Mouse (Mus musculus): Measurements from ENCODE around the gene Zfp524. TPM values are rescaled to one million over a fixed set of nuclear protein-coding genes. Genes with fewer than 3 reads are reported as not detected.
"Not testable (repeated sequence)": the region's sequence is repeated elsewhere in the genome, so short reads cannot be mapped to it uniquely, and the experiment has no call there.

Zfp524 gene
- total RNA-seq (2021), result 1 to 10 TPM; 6.7 to 7.0 TPM

DNA sequence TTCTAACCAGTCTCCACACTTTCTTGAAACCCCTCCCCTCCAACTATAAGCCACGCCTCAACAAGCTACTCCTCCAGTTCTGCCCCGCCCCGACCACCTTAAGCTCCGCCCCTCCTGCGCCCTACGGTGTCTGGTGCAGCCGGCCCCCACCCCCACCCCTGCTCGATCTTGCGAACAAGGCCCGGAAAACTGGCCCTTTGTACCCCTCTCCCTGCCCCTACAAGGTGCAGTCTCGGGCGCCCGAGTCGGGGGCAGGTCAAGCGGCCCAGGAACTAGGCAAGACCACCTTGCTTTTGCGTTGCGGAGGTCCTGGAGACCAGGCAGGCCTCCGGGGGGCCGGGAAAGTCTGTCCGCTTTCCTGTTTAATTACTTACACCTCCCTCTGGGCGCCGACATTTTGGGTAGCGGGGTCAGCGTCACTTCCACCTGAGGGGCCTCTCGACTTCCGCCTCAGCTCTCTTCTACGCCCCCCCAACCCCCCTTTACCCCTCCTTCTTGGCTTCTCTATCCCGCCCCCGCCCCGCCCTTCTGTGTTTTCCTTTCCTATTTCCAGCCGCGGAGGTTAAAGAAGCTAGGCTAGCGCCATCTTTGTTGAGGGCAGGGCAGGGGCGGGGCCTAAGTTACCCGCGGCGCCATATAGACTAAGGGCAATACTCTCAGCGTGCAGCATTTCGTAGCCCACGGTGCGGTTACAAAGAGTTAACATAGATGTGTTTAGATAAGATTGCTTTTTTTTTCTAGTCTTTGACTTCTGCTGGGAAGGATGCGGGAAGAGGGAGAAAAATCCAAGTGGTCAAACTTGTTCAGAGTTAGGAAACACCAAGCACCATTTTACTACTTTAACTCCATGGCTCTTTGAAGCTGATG, at the start of gene Zfp524, which contains the start of gene Fiz1:
Gene Zfp524 (plus strand): TSS at position 165 of the 867 bp plus-strand sequence.
Gene Fiz1 (minus strand): TSS at position 447 of the 867 bp plus-strand sequence.
- DNase-seq (ENCODE audit: low spot score in 2 of 2), result peak; percentile 94 to 97
- intact Hi-C loops (cut with DNase I), result loop anchor here (1.0 kb wide), 1 partner anchor 18 kb away; the partner anchor contains the start of gene Zfp579

DNA sequence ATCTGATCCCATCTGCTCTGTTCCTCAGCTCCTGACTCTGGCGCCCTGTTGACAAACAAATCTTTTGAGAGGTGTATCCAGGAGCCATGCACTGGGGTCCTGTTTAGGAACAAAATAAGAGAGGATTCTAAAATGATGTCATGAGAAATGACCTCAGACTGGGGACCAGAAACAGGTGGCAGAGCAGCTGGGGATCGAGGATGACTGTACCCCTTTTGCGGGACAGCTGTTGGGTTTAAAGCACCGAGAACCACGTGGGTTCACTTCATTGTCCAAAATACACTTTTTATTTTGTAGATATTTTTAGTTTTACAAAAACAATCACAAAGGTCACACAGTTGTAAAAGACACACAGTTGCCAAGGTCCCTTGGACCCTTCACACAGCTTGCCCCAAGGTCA, 49.2 kb upstream of the Zfp524 start:
- DNase-seq (ENCODE audit: low spot score in 2 of 2), result no peak
- intact Hi-C loops (cut with DNase I), result no loop called here

DNA sequence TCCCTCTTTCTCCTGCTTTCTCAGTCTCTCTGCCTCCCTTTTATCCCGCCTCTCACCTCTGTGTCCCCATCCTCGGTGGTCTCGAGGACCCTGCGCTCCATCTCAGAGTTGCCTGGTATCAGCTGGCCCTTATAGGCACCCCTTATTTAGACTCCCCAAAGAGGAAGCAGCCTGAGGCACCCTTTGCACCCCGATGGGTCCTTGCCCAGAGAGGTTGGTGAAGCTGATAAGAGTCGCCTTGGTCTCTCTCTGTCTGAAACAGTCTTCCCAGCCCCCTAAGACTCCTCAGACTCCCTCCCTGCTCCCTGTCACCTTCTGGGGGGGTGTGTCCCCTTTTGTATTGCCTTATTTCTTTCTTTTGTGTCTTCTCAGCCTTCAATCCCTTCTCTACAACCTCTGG, 43.1 kb upstream of the Zfp524 start, which contains the start of gene Sbk3:
Gene Sbk3 (minus strand): TSS at position 101 of the 400 bp plus-strand sequence.
- DNase-seq (ENCODE audit: low spot score in 2 of 2), result no peak
- intact Hi-C loops (cut with DNase I), result no loop called here

DNA sequence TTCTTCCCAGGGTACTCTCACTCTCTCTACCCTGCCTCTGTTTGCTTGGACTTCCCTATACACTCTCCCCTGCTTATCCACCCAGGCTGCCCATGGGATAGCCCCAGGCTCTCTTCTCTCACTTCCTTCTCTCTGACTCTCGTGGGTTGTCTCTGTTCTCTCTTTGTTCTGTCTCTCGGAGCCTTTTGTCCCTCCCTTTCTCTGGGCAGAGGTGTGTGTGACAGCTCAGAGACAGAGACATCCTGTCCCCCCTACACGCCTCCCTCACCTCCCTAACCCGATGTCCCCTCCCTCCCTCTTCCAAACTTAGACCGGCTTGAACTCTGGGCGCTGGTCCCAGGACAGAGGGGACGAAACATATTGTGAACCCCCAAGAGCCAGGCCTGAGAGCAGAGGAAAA, 42.5 kb upstream of the Zfp524 start:
- intact Hi-C loops (cut with DNase I), result no loop called here
- DNase-seq (ENCODE audit: low spot score in 2 of 2), result no peak

DNA sequence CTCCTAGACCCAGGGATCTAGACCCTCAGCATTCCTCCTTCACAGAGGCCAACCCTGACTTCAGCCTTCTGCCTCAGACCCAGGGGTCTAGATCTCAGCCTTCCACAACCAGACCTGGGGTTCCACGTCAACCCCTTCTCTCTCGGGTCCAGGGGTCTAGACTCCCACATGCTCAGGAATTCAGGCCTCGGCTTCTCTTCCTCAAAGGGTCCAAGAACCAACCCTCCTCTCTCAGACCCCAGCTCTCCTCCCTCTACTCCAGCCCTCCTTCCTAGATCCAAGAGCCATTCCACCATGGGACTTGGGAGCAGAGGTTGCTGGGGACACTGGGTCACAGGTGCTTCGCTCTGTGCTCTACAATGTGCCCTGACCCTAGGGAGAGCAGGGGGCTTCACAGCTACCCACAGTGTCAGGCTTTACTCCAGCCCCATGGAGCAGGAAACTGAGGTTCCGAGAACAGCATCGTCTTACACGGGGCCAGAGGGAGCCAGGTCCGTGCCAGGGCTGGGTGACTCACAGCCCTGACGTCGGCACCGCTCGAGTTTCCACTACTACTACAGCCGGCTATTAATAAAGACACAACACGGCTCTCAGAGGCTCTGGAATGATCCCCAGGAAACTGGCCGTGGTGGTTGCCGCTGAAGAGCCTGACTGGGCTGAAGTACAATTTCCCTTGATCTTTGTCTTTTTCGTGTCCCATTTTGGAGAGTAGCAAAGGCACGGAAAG, 41.7 kb upstream of the Zfp524 start:
- intact Hi-C loops (cut with DNase I), result no loop called here

DNA sequence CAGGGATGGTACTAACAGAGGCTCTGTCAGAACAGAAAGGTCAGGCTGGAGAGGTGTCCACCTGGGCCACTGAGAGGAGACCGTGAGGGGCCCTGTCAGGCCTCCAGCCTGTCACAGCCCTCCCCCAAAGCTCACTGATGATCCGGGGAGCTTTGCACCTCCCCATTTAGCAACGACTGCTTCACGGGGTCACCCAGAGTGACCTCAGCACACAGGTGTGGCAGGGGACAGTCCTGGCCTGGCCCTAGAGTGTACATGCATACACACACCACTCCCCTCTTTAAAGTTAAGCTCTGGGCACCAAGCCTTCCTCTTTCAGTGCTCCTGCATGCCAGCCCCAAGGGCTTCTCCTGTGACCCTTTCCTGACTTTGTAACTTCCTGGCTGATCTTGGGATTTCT, 38.8 kb upstream of the Zfp524 start:
- DNase-seq (ENCODE audit: low spot score in 2 of 2), result no peak
- intact Hi-C loops (cut with DNase I), result no loop called here

More for the DNA sequence above, 41.7 kb upstream of the Zfp524 start:
- no peak for DNase-seq (ENCODE audit: low spot score in 2 of 2)

DNA sequence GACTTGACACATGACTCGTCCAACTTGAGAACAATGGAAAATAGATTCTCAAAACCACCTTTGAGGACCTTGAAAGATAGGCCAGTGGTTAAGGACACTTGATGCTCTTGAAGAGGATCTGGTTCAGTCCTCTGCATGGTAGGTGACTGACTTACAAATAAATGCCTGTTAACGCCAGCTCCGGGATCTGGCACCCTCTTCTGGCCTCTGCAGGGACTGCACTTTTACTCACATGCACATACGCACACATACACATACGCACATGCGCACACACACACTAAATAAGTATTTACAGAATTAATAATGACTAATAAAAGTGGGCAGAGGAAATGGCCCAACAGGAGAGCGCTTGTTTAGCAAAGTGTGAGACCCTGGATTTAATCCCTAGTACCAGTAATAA, 37.4 kb upstream of the Zfp524 start:
- intact Hi-C loops (cut with DNase I), result no loop called here
- no peak for DNase-seq (ENCODE audit: low spot score in 2 of 2)

DNA sequence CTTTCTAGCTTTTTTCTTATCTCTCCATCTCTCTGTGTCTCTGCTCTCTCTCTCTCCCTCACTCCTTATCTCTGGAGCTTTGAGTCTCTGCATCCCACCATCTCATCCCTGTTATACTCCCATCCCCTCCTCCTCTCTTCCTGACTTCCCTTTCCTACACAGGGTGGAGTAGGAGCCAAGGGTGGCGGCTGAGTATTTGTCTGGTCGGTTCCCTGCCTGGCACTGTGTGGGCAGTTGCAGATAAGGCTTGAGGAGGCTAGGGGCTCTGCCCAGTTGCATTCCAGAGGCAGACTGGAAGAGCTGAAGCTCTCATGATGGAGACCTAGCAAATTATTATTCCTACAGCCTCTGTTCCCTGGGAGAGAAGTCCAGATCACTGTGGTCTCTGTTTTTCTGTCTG, 26.0 kb upstream of the Zfp524 start:
- intact Hi-C loops (cut with DNase I), result no loop called here
- no peak for DNase-seq (ENCODE audit: low spot score in 2 of 2)

DNA sequence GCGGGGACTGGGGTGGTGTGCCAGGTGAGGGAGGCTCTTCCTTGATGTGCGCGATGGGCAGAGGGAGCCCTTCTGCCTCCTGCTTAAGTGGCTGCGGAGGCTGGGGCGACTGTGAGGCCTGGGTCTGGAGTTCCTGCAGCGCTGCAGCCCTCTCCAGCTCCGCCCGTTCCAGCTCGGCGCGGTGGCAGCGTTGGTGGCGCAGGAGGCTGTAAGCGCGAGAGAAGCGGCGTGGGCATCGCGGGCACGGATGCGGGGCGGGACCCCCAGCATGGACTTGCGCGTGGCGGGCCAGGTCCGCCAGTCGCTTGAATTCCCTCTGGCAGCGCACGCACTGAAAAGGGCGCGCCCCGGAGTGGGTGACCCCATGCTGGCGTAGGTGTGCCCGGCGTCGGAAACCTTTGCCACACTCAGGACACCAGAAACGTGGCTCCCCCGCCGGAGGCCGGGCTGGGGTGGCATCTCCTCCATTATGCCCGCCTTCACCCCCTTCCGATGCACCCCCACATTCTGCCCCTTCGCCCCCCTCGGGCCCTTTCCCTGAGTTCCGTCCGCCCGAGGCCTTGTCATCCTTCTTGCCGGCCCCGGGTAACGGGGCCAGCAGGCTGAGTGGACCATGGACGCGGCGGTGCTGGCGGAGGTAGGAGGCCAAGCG, 20.7 kb upstream of the Zfp524 start:
- intact Hi-C loops (cut with DNase I), result no loop called here

DNA sequence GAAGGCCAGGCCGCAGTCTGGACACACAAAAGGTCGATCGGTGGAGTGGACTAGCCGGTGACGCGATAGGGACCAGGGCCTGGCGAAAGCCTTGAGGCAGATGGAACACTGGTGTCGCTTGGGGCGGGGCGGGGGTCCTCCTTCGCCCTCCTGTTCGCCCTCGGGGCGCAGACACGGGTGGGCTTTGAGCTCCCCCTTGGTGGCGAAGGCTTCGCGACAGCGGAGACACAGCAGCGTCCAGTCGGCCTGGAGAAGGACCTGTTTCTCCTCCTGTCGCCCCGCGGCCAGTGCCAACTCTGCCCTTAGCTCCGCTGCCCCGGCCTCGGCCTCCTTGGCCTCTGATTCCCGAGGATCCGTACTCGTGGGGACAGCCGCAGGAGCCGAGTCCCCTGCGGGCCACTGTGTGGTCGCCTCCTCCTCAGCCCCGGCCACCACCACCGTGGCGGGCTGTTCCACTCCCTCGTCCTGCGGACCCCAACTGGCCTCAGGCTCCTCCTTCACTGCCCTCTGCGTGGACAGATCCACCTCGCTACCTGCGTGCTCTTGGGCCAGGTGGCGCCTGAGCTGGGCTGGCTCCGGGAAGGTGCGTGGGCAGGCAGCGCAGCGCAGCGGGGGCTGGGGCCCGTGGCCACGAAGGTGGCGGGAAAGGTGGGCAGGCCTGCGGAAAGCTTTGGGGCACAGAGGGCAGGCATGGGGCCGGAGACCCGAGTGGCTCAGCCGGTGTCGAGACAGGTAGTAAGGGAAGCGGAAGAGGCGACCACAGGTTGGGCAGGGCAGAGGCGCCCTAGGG, 20.0 kb upstream of the Zfp524 start:
- no peak for DNase-seq (ENCODE audit: low spot score in 2 of 2)
- intact Hi-C loops (cut with DNase I), result no loop called here

More for the DNA sequence above, 20.7 kb upstream of the Zfp524 start:
- no peak for DNase-seq (ENCODE audit: low spot score in 2 of 2)

DNA sequence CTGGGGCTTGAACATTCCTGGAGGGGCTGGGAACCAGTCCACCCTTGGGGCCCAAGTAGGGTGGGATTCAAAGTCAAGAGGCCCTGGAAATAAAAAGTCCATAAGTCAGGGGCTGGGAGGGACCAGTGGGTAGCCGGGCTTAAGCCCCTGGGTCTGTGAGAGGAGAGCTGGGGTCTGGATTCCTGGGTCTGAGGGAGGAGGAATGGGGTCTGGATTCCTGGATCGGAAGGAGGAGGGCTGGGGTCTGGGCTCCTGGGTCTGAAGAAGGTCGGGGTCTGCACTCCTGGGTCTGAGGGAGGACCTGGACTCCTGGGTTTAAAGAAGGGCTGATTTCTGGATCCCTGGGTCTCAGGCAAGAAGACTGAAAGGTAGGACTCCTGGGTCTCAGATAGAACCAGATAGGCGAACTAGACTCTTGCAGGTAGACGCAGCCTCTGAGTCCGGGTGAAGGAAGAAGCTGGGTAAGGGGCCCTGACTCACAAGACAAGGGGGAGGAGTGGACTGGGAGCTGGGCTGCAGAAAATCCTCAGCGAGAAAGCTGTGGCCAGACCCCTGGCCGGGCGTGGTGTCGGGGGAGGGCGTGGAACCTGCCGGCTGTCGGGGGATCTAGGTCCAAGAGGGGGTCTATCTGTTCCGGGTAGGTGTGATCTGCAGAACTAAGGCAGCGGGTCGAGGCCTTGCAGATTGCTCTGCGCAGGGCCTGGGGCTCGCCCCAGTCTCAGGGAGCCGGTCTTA, 18.8 kb upstream of the Zfp524 start:
- intact Hi-C loops (cut with DNase I), result loop anchor here (1.0 to 5.0 kb wide), 2 partner anchors 19 to 53 kb away; partner anchors contain the start of genes Fiz1 and Zfp524
- no peak for DNase-seq (ENCODE audit: low spot score in 2 of 2)

DNA sequence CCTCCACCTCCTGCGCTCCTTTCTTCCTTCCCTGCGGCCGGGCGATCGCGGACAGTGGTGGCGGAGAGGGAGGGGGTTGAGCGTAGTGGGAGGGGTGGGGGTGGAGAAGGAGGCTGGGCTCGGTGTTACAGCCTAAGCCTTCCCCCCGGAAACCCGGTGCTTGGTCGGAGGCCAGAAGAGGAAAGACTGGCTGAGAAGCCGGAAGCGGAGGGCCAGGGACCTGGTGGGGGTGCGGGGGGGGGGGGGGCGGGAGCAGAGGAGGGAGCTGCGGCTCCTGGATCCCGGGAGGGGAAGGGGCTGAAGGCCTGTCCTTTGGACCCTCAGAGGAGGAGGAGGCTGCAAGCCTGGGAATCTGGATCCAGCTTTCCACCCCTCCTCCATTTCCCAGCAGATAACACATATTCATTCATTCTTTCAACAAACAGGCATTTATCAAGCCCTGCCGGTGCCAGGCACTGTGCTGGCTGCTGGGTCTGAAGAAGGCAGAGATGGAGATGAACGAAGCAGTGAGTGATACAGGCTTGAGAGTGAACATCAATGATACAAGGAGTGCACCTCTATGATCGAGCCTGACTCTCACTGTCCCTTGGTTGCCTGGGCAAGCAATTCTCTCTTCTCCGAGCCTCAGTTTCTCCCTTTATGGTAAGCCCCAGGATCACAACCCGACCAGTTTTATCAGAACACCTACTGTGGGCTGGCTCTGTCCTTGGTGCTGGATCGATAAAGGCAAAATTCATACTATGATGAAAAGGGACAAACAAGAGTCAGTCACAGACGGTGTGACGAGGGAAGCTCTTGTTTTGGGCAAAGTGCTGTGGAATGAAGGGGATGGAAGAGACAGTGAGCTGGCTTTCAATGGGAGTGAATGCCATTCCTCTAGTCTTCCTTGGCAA, 18.0 kb upstream of the Zfp524 start, which contains the start of gene Zfp579:
Gene Zfp579 (minus strand): TSS at position 156 of the 893 bp plus-strand sequence.
- intact Hi-C loops (cut with DNase I), result loop anchor here (1.0 to 5.0 kb wide), 2 partner anchors 18 to 54 kb away; partner anchors contain the start of genes Fiz1 and Zfp524

DNA sequence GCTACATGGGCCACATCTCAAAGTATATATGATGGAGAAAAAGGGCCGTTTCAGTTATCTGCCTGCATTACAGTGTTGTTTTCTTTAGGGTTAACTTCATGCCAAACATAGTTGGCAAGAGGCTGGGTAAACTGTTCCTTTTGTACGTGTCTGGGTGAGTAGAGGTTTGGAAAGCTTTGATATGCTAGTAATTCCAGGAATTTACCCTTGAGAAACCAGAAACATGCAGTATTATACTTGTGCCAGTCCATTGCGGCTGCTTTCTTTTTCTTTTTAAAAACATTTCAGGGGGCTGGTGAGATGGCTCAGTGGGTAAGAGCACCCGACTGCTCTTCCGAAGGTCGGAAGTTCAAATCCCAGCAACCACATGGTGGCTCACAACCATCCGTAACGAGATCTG, 17.3 kb upstream of the Zfp524 start:
- DNase-seq (ENCODE audit: low spot score in 2 of 2), result no peak
- intact Hi-C loops (cut with DNase I), result loop anchor here (1.0 to 5.0 kb wide), 2 partner anchors 17 to 55 kb away; partner anchors contain the start of genes Fiz1 and Zfp524

More for the DNA sequence above, 18.0 kb upstream of the Zfp524 start, which contains the start of gene Zfp579:
- DNase-seq (ENCODE audit: low spot score in 2 of 2), result peak; percentile 92

DNA sequence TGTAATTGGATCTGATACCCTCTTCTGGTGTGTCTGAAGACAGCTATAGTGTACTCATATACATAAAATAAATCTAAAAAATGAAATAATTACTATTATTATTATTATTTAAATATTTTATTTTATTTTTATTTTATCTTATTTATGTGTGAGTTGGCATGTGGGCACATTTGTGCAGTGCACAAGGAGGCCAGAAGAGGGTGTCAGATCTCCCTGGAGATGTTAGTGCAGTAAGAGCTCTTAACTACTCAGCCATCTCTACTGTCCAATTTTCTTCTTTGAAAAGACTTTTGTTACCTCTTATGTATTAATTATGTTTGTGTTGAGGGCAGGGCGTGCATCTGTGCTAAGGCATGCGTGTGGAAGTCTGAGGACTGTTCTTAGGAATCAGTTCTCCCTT, 14.3 kb upstream of the Zfp524 start:
- intact Hi-C loops (cut with DNase I), result loop anchor here (5.0 kb wide), 1 partner anchor 58 kb away; no protein-coding TSS in a partner anchor
- DNase-seq (ENCODE audit: low spot score in 2 of 2), result no peak

DNA sequence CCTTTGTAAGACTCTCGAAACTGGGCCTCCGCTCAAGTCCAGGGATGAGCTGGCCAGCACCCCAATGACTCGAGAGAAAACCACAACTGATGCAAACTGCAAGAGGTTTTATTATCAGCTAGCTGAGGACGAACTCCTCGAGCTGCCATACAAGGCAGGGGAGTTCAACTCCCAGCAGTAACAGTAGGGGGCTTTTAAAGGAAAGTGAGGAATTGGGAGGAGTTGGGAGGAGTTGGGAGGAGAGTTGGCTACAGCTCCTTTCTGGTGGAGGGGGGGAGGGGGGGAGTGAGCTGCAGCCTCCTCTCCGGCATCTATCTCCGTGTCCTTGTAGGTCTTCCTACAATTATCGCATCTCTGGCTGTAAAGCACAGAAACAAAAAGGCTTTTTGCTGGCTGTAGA, 11.3 kb upstream of the Zfp524 start:
- intact Hi-C loops (cut with DNase I); DNase-seq (ENCODE audit: low spot score in 2 of 2): not testable (repeated sequence)

DNA sequence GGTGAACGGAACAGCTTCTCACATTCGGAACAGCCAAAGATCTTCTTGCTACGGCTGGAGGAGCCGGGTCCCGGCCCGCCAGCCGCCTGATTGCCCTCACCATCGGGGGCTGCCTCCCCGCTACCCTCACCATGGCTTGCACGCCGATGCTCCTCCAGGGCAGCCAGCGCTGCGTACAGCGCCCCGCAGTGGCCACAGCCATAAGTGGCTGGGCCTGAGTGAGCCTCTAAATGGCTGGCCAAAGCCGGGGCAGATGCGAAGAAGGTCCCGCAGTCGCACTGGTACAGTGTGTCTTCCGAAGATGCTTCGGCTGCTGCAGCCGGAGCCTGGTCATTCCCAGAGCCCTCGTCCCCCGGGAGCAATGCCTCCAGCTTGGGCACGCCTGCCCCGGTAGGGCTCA, 6.0 kb upstream of the Zfp524 start:
- intact Hi-C loops (cut with DNase I), result no loop called here
- no peak for DNase-seq (ENCODE audit: low spot score in 2 of 2)
